Mouse (Mus musculus): Measurements from ENCODE around the gene Rundc3a.
"Not testable (repeated sequence)": the region's sequence is repeated elsewhere in the genome, so short reads cannot be mapped to it uniquely, and the experiment has no call there.

The Rundc3a gene

GRCm38 (mm10) chr11:102408344-102408876, 15.2 kb downstream of the Rundc3a start:
- in situ Hi-C loops (cut with MboI) = loop anchor here (5.0 kb wide), 1 partner anchor 86 kb away; no protein-coding TSS in a partner anchor

GRCm38 (mm10) chr11:102408888-102409794, 15.9 kb downstream of the Rundc3a start:
- in situ Hi-C loops (cut with MboI) = loop anchor here (5.0 kb wide), 1 partner anchor 87 kb away; no protein-coding TSS in a partner anchor

GRCm38 (mm10) chr11:102409795-102410330, 16.7 kb downstream of the Rundc3a start:
- in situ Hi-C loops (cut with MboI) = loop anchor here (5.0 kb wide), 1 partner anchor 88 kb away; no protein-coding TSS in a partner anchor

GRCm38 (mm10) chr11:102410345-102410744, 17.1 kb downstream of the Rundc3a start:
- in situ Hi-C loops (cut with MboI) = not testable (repeated sequence)

- in situ Hi-C loops (cut with MboI) = no loop called here
Observed at GRCm38 (mm10) chr11:102411061-102411460, 17.9 kb downstream of the Rundc3a start.

- in situ Hi-C loops (cut with MboI) = no loop called here
Observed at GRCm38 (mm10) chr11:102411704-102412103, 18.5 kb downstream of the Rundc3a start.

GRCm38 (mm10) chr11:102413059-102413458, 19.9 kb downstream of the Rundc3a start:
- in situ Hi-C loops (cut with MboI) = no loop called here

- in situ Hi-C loops (cut with MboI) = no loop called here
Observed at GRCm38 (mm10) chr11:102415034-102415802, 22.0 kb downstream of the Rundc3a start.

GRCm38 (mm10) chr11:102417160-102417559, 24.0 kb downstream of the Rundc3a start:
- in situ Hi-C loops (cut with MboI) = no loop called here

- in situ Hi-C loops (cut with MboI) = no loop called here
Observed at GRCm38 (mm10) chr11:102418887-102419286, 25.7 kb downstream of the Rundc3a start.

GRCm38 (mm10) chr11:102421559-102421958, 28.4 kb downstream of the Rundc3a start:
- in situ Hi-C loops (cut with MboI) = no loop called here

GRCm38 (mm10) chr11:102424666-102425065, 31.5 kb downstream of the Rundc3a start:
- in situ Hi-C loops (cut with MboI) = no loop called here

- in situ Hi-C loops (cut with MboI) = no loop called here
Observed at GRCm38 (mm10) chr11:102425555-102426316, 32.5 kb downstream of the Rundc3a start.

GRCm38 (mm10) chr11:102428981-102429540, 35.9 kb downstream of the Rundc3a start:
- in situ Hi-C loops (cut with MboI) = no loop called here

- in situ Hi-C loops (cut with MboI) = no loop called here
Observed at GRCm38 (mm10) chr11:102429551-102429950, 36.3 kb downstream of the Rundc3a start.

- in situ Hi-C loops (cut with MboI) = loop anchor here (5.0 kb wide), 1 partner anchor 128 kb away; no protein-coding TSS in a partner anchor
Observed at GRCm38 (mm10) chr11:102430121-102431017, 37.2 kb downstream of the Rundc3a start, which contains the start of gene Grn. Gene Grn (plus strand): TSS chr11:102430315.

GRCm38 (mm10) chr11:102431018-102431645, 37.9 kb downstream of the Rundc3a start:
- in situ Hi-C loops (cut with MboI) = loop anchor here (5.0 kb wide), 1 partner anchor 129 kb away; no protein-coding TSS in a partner anchor

- in situ Hi-C loops (cut with MboI) = loop anchor here (5.0 kb wide), 1 partner anchor 129 kb away; no protein-coding TSS in a partner anchor
Observed at GRCm38 (mm10) chr11:102431728-102432114, 38.5 kb downstream of the Rundc3a start.

Measured in mature B cell (primary cell).